Mouse (Mus musculus) lung, embryonic 15.5 days (tissue): ENCODE data around the gene Skil. TPM values are rescaled to one million over a fixed set of nuclear protein-coding genes. Genes with fewer than 3 reads are reported as not detected.
A peak's percentile ranks its signal among the peaks of the same experiment; 100 is the strongest.

ENCODE experiments used
- ATAC-seq: fragments of 200-750 bp; cut with Nextera tagmentation; 2 replicates; pipeline ENCODE4 v1.8.0; 2017; ENCODE audit warnings: moderate number of reproducible peaks, borderline replicate concordance; ENCODE audit not compliant: low FRiP score, low TSS enrichment; ENCODE audit errors: extremely low read depth
- H3K27ac ChIP-seq: fragments of 300-500 bp; sonication (generic); 2 replicates; pipeline ENCODE4 v1.5.1; 2015; ENCODE audit warnings: moderate library complexity, mild to moderate bottlenecking, inconsistent platforms
- H3K27me3 ChIP-seq: fragments of 300-500 bp; sonication (generic); 2 replicates; pipeline ENCODE4 v1.6.1; 2015; ENCODE audit warnings: inconsistent platforms
- H3K36me3 ChIP-seq: fragments of 300-500 bp; sonication (generic); 2 replicates; pipeline ENCODE4 v1.6.1; 2015; ENCODE audit warnings: inconsistent platforms
- H3K4me1 ChIP-seq: fragments of 300-500 bp; sonication (generic); 2 replicates; pipeline ENCODE4 v1.6.1; 2015; ENCODE audit warnings: inconsistent platforms
- H3K4me2 ChIP-seq: fragments of 300-500 bp; sonication (generic); 2 replicates; pipeline ENCODE4 v1.6.1; 2015; ENCODE audit warnings: inconsistent platforms, mild to moderate bottlenecking, moderate library complexity
- H3K4me3 ChIP-seq: fragments of 300-500 bp; sonication (generic); 2 replicates; pipeline ENCODE4 v1.5.1; 2015; ENCODE audit warnings: mild to moderate bottlenecking, inconsistent platforms
- H3K9ac ChIP-seq: fragments of 300-500 bp; sonication (generic); 2 replicates; pipeline ENCODE4 v1.6.1; 2015; ENCODE audit warnings: inconsistent platforms
- H3K9me3 ChIP-seq: fragments of 300-500 bp; sonication (generic); 2 replicates; pipeline ENCODE4 v1.6.1; 2016; ENCODE audit warnings: inconsistent platforms
- WGBS: fragments of 180-500 bp; shearing (Covaris S2); methylation state at CpG from one replicate; pipeline ENCODE4 v1.1.7; 2015; 5-methylcytosine and 5-hydroxymethylcytosine counted together
- polyA plus RNA-seq: library from polyadenylated mRNA; unstranded; fragments of >200 nt; fragmentation: Nextera tagmentation; extraction: Ambion mirVana; gene quantifications from 2 replicates; pipeline ENCODE4 v1.2.1, GENCODE M21; 2015

Gene Skil
- polyA plus RNA-seq, 1 experiment from 2014 or later: 22.0 TPM

DNA sequence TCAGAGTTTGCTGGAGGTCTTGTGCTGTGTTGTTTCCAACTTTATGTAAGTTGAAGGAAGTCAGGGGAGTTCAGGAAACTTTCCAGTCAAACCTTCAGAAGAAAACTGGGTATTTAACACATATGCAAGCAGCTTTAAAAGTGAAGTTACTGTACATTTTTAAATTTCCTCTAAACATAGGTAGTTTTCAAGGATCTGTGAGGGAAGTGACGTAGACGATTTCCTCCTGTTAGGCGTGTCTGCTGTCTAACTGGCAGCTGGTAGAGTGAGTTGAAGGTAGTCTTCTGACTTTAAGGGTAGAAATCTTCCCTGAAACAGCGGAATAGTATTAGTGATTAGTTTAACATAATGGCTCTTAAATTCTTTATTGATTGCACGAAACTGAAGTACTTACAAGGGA is 5.2 kb downstream of the Skil start:
- peak overlapping the region; percentile 38 for H3K4me2 ChIP-seq
- H3K4me3 ChIP-seq: no peak overlapping the region
- 73% methylated on average over 5 of the region's 5 CpGs for WGBS
- no peak for ATAC-seq
- no peaks in the 10 kb centered on the region for H3K36me3 ChIP-seq
- H3K9me3 ChIP-seq: no peaks in the 10 kb centered on the region
- H3K27ac ChIP-seq: no peak overlapping the region
- peaks cover 46% of the 10 kb centered on the region for H3K4me1 ChIP-seq
- H3K9ac ChIP-seq: no peak overlapping the region
- no peaks in the 10 kb centered on the region for H3K27me3 ChIP-seq

DNA sequence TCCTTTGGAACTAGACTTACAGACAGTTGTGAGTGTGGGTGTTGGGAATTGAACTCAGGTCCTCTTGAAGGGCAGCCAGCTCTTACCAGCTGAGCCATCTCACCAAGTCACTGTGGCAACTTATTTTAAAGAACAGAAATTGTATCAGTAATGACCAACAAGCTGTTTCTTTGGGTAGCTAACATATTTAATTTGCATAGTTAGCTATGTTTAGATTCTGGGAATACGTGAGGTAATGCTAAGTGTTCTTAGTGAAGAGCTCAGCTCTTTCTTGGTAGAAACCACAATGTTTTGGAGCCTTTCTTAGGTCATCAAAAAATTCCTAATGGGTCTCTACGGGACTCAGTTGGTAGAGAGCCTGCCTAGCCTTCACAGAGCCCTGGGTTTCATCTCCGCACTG is 5.9 kb downstream of the Skil start:
- no peak for ATAC-seq
- Histone ChIP-seq H3K4me1 (peaks cover 46% of the 10 kb centered on the region), H3K4me3 (no peak overlapping the region), H3K9me3 (no peaks in the 10 kb centered on the region), H3K4me2 (no peak overlapping the region), H3K27ac (no peak overlapping the region), H3K36me3 (no peaks in the 10 kb centered on the region), H3K9ac (no peak overlapping the region), H3K27me3 (no peaks in the 10 kb centered on the region)
- 91% methylated on average over 3 of the region's 3 CpGs for WGBS

DNA sequence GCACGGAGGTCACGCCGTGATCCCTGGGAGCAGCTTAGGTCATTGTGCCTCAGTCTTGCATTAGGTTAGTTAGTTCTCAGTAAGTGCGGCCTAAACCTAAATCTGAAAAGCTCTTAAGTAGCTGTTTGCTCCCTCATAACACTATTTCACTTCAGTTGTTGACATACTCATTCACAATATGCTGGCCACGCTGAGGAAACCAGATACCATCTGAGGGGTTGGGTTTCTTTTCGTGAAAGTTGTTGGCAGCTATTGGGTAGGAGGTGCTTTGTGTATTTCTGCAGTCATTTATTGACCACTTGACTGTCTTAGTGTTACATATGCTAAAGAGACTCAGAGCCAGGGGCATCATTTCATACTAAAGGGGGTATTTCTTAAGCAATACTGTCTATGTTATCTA is 10.1 kb downstream of the Skil start:
- WGBS: 58% methylated on average over 6 of the region's 6 CpGs
- H3K9ac ChIP-seq: no peak overlapping the region

DNA sequence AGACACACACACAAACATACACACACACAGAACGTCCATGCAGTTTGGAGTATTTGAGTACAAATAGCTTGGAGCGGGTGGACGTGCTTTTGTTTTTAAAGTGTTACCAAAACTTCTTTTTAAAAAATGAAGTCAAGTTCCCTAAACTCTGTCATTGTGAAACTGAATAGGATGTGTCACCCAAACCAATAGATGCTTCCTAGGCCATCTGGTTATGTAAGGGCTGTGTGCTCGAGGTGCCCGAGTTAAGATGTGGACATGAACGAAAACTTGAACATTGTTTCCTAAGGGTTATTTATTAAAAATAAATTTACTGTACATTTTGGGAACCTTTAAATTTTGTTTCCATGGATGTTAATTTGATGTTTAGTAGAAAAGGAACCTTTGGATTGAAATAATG is 11.7 kb downstream of the Skil start:
- Histone ChIP-seq H3K4me1 (peaks cover 12% of the 10 kb centered on the region), H3K4me3 (no peak overlapping the region), H3K9ac (no peak overlapping the region), H3K4me2 (no peak overlapping the region), H3K9me3 (no peaks in the 10 kb centered on the region), H3K27ac (no peak overlapping the region), H3K27me3 (no peaks in the 10 kb centered on the region), H3K36me3 (no peaks in the 10 kb centered on the region)
- WGBS: 84% methylated on average over 6 of the region's 6 CpGs
- ATAC-seq: no peak

More for the DNA sequence above, 10.1 kb downstream of the Skil start:
- Histone ChIP-seq H3K36me3 (no peaks in the 10 kb centered on the region), H3K9me3 (no peaks in the 10 kb centered on the region), H3K4me2 (no peak overlapping the region), H3K4me1 (peaks cover 25% of the 10 kb centered on the region), H3K27ac (no peak overlapping the region), H3K4me3 (no peak overlapping the region), H3K27me3 (no peaks in the 10 kb centered on the region)
- no peak for ATAC-seq

DNA sequence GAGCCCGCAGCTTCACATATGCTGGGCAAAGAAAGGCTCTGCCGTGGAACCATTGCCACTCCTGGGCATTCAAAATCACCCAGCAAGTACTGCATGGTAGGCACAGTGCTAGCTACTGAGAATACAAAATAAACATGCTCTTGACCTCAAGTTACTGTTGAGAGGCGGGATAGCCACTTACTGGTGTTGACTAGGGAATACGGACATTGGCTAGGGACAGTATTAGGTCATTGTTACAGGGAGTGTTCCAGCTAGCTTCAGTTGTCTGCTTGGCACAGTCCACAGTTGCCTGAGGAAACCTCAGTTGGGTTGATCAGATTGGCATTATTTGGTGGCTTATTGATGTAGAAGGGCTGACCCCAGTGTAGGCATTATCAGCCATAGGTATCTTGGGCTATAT is 12.8 kb downstream of the Skil start:
- H3K9me3 ChIP-seq: no peaks in the 10 kb centered on the region
- H3K36me3 ChIP-seq: peaks cover 3% of the 10 kb centered on the region; the same call in 1 of the 2 replicates
- ATAC-seq: no peak
- no peak overlapping the region for H3K27ac ChIP-seq
- no peak overlapping the region for H3K9ac ChIP-seq
- H3K4me2 ChIP-seq: no peak overlapping the region
- H3K4me1 ChIP-seq: peaks cover 11% of the 10 kb centered on the region
- 67% methylated on average over 4 of the region's 4 CpGs for WGBS
- no peaks in the 10 kb centered on the region for H3K27me3 ChIP-seq
- H3K4me3 ChIP-seq: no peak overlapping the region

DNA sequence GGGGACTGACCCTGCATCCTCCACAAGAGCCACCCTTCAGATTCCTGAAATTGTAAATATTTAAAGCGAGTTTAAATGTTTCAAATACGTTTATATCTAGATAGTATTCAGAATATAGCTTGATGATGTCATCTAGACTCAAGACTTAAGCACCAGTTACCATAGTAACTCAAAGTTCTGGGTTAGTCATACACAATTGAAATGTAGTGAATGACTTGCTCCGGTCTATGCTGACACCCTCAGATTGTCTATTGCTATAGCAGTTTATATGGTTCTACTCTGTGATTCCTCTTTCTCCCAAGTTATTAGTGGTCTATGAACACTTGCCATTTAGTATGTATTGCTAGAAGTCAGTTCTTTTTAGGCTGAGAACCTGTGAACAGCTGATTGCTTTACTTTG is 14.2 kb downstream of the Skil start:
- peaks cover 9% of the 10 kb centered on the region for H3K4me1 ChIP-seq
- H3K4me2 ChIP-seq: no peak overlapping the region
- 45% methylated on average over 3 of the region's 3 CpGs for WGBS
- no peak overlapping the region for H3K27ac ChIP-seq
- no peak overlapping the region for H3K4me3 ChIP-seq
- H3K36me3 ChIP-seq: peaks cover 9% of the 10 kb centered on the region
- H3K27me3 ChIP-seq: no peaks in the 10 kb centered on the region
- peak; percentile 46; the same call in 1 of the 2 replicates for ATAC-seq
- no peak overlapping the region for H3K9ac ChIP-seq
- H3K9me3 ChIP-seq: no peaks in the 10 kb centered on the region

DNA sequence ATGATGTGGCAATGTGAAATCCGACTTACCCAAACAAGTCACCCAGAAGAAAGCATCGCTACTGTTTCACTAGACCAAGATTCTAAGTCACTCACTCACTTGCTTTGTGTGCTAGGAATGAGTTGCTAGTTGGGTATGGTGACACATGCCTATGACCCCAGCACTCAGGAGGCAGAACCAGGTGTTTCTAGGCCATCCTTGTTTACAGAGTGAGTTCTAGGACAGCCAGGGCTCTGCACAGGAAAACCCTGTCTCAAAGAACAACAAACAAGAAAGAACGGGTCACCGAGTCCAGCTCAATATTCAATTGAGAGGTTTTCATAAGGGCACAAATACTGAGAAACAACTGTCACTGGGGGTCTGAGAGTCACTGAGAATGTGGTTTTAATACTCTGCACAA is 28.2 kb downstream of the Skil start:
- Histone ChIP-seq H3K4me1 (no peaks in the 10 kb centered on the region), H3K36me3 (peaks cover 36% of the 10 kb centered on the region), H3K27me3 (no peaks in the 10 kb centered on the region), H3K4me2 (no peak overlapping the region), H3K27ac (no peak overlapping the region), H3K4me3 (no peak overlapping the region), H3K9me3 (no peaks in the 10 kb centered on the region), H3K9ac (no peak overlapping the region)
- ATAC-seq: no peak
- 66% methylated on average over 4 of the region's 4 CpGs for WGBS

DNA sequence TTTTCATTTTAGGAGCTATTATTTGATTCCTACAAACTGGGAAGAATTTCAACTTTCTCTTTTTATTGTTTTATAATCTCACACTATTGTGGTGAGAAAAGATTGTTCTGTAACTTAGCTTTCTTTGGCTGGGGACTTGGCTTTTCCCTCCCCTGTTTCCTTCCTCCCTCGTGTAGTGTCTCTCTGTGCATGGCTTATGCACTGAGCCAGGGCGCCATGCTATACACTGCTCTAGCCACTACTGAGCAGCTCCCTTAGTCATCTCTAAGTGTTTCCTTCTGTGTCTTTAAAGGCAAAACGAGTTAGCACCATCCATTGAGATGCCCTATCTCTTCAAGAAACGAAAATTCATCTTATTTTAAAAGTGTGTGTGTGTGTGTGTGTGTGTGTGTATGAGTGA is 31.4 kb downstream of the Skil start:
- Histone ChIP-seq H3K9ac (no peak overlapping the region), H3K4me2 (no peak overlapping the region), H3K27me3 (no peaks in the 10 kb centered on the region), H3K36me3 (peaks cover 7% of the 10 kb centered on the region), H3K9me3 (no peaks in the 10 kb centered on the region), H3K27ac (no peak overlapping the region), H3K4me3 (no peak overlapping the region), H3K4me1 (no peaks in the 10 kb centered on the region)
- WGBS: 56% methylated on average over 4 of the region's 4 CpGs
- ATAC-seq: no peak

DNA sequence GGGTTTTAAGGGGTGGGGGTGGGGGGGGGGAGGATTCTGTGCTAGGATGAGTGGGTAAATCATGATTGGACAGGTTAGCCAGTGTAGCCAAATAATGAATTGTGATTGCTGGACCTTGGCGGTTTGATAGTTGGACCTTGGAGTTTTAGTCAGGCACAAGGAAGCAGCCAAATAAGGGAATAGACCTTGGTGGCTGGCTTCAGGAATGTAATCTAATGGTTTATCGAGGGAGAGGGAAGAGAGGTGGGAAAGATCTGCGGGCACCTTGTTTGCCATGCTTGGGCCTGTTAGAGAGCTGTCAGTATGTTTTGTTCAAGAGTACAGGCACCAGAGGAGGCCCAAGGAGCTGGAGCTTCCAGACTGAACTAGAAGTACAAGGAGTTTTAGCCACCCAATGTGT is 32.0 kb downstream of the Skil start:
- Histone ChIP-seq H3K9me3 (no peaks in the 10 kb centered on the region), H3K27ac (no peak overlapping the region), H3K27me3 (no peaks in the 10 kb centered on the region), H3K4me2 (no peak overlapping the region), H3K36me3 (peaks cover 6% of the 10 kb centered on the region), H3K9ac (no peak overlapping the region), H3K4me3 (no peak overlapping the region), H3K4me1 (no peaks in the 10 kb centered on the region)
- 71% methylated on average over 3 of the region's 3 CpGs for WGBS
- ATAC-seq: no peak

DNA sequence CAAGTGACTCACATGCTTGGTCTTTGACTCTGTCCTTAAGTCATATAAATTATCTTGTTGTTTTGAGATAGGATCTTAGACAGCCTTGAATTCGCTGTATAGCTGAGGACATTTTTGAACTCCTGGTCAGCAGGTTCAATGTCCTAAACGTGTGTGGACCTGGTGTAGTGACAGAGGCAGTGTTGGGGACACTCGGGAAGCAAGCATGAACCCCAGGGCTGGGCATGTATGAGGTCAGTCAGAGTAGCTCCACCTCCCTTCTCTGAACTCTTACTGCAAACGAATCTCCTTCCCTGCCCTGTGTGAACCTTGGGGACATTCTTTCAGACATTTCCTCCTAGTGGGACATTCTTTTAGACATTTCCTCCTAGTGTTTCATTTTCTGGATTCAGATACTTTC is 34.9 kb downstream of the Skil start:
- Histone ChIP-seq H3K9me3 (no peaks in the 10 kb centered on the region), H3K4me1 (no peaks in the 10 kb centered on the region), H3K4me3 (no peak overlapping the region), H3K4me2 (no peak overlapping the region), H3K36me3 (no peaks in the 10 kb centered on the region), H3K27me3 (no peaks in the 10 kb centered on the region), H3K27ac (no peak overlapping the region), H3K9ac (no peak overlapping the region)
- 26% methylated on average over 4 of the region's 4 CpGs for WGBS
- no peak for ATAC-seq

DNA sequence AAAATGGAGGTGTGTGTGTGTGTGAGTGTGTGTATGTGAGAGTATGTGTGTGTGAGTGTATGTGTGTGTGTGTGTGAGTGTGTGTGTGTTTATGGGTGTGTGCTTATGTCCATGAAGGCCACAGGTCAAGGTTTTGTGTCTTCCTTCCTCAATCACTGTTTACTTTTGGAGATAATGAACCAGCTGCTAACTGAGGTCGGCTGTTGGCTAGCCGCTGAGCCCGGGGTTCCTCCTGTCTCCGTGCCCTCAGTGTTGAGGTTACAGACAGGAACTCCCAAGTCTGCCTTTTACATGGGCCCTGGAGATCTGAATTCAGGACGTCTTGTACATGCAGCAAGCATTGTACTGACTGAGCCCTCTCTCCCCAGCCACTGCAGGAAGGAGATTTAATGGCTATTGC is 38.8 kb downstream of the Skil start:
- H3K9me3 ChIP-seq: no peaks in the 10 kb centered on the region
- H3K36me3 ChIP-seq: no peaks in the 10 kb centered on the region
- no peak for ATAC-seq
- 15% methylated on average over 5 of the region's 5 CpGs for WGBS
- no peak overlapping the region for H3K4me3 ChIP-seq
- H3K27me3 ChIP-seq: no peaks in the 10 kb centered on the region
- H3K9ac ChIP-seq: no peak overlapping the region
- H3K4me2 ChIP-seq: no peak overlapping the region
- no peak overlapping the region for H3K27ac ChIP-seq
- H3K4me1 ChIP-seq: no peaks in the 10 kb centered on the region

DNA sequence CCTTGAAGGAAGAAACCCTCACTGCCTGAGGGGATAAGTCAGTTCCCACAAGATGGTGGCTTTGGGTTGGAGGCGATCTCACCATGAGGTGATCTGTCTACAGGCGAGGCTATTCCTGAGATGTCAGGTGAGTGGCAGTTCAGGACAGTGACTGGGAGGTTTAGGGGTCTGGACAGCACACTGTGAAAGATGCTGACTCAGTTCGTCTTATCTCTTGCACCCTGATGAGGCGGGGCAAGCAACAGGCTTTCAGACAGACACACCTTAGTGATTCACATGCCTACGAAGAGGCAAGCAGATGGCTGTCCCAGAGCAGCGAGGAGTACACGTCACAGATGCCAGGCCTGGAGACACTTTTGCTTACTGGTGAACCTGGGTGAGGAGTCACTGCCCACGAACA is 39.4 kb downstream of the Skil start:
- peak; percentile 55; the same call in 1 of the 2 replicates for ATAC-seq
- no peak overlapping the region for H3K4me3 ChIP-seq
- no peak overlapping the region for H3K4me2 ChIP-seq
- no peaks in the 10 kb centered on the region for H3K36me3 ChIP-seq
- no peak overlapping the region for H3K27ac ChIP-seq
- H3K9me3 ChIP-seq: no peaks in the 10 kb centered on the region
- no peak overlapping the region for H3K9ac ChIP-seq
- H3K4me1 ChIP-seq: no peaks in the 10 kb centered on the region
- 73% methylated on average over 8 of the region's 8 CpGs for WGBS
- no peaks in the 10 kb centered on the region for H3K27me3 ChIP-seq

DNA sequence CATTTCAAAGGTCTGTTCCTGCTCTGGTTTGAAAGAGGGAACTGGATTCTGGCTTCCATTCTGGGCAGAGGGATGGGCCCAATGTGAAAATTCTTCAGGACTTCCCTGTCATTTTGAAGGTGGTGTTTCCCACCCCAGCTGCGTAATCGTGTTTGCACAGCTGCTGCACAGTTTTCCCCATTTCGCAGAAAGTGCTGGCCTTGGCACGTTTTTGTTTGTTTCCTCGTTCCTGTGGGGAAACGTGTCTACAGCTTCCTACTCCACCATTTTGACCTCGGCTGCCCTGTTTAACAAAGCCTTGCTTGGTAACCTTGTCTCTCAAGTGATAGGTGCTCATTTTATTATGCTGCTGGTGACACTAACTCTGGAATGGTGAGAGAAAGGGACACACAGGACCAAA is 39.8 kb downstream of the Skil start:
- Histone ChIP-seq H3K4me1 (no peaks in the 10 kb centered on the region), H3K36me3 (no peaks in the 10 kb centered on the region), H3K9me3 (no peaks in the 10 kb centered on the region), H3K27ac (no peak overlapping the region), H3K9ac (no peak overlapping the region), H3K4me3 (no peak overlapping the region), H3K27me3 (no peaks in the 10 kb centered on the region), H3K4me2 (no peak overlapping the region)
- no peak for ATAC-seq
- WGBS: 33% methylated on average over 7 of the region's 7 CpGs
